Mouse (Mus musculus) megakaryocyte, embryonic 14.5 days (primary cell): Measurements from ENCODE around the gene Lenep. TPM values are rescaled to one million over a fixed set of nuclear protein-coding genes. Genes with fewer than 3 reads are reported as not detected.

Experiments
- H3K27me3 ChIP-seq: replicated peaks from 2 replicates; pipeline ENCODE3; 2012; ENCODE audit warnings: inconsistent platforms
- H3K36me3 ChIP-seq: replicated peaks from 2 replicates; pipeline ENCODE3; 2012; ENCODE audit warnings: low read length, inconsistent platforms, mixed read lengths
- H3K4me1 ChIP-seq: 2 replicates; pipeline ENCODE4 v1.6.1; 2012; ENCODE audit warnings: inconsistent platforms
- H3K4me3 ChIP-seq: replicated peaks from 2 replicates; pipeline ENCODE3; 2012; ENCODE audit warnings: moderate library complexity, mild to moderate bottlenecking, inconsistent platforms
- H3K9me3 ChIP-seq: 2 replicates; pipeline ENCODE4 v1.6.1; 2012; ENCODE audit warnings: inconsistent platforms
- FLI1 ChIP-seq: IDR thresholded peaks from 2 replicates; pipeline ENCODE4 v1.6.1; 2012; ENCODE audit warnings: low read length, inconsistent platforms, mixed read lengths
- GATA1 ChIP-seq: IDR thresholded peaks from 3 replicates; pipeline ENCODE4 v1.6.1; 2012; ENCODE audit warnings: mixed read lengths, low read length, inconsistent platforms, borderline replicate concordance
- polyA plus RNA-seq: library from polyadenylated mRNA; stranded (reverse); fragments of >175 nt; gene quantifications from 2 replicates; pipeline ENCODE4 v1.2.3, GENCODE M21; 2012; ENCODE audit warnings: low replicate concordance; ENCODE audit not compliant: insufficient read depth

Gene Lenep
- polyA plus RNA-seq, 1 experiment = 0.31 TPM

- H3K4me3 ChIP-seq = peak overlapping the region; percentile 46
- no peaks in the 10 kb centered on the region for H3K9me3 ChIP-seq
- H3K27me3 ChIP-seq = peaks cover 5% of the 10 kb centered on the region
- H3K36me3 ChIP-seq = peaks cover 77% of the 10 kb centered on the region
- TF ChIP-seq GATA1 (no peak), FLI1 (no peak)
- H3K4me1 ChIP-seq = peaks cover 91% of the 10 kb centered on the region
These were observed 15.9 kb downstream of the Lenep start for GRCm38 (mm10) chr3:89386438-89387420.

GRCm38 (mm10) chr3:89385451-89385850 lies 17.1 kb downstream of the Lenep start:
- peaks cover 89% of the 10 kb centered on the region for H3K36me3 ChIP-seq
- H3K4me1 ChIP-seq = peaks cover 78% of the 10 kb centered on the region
- H3K4me3 ChIP-seq = peak overlapping the region; percentile 82
- no peaks in the 10 kb centered on the region for H3K9me3 ChIP-seq
- no peak for TF ChIP-seq FLI1
- TF ChIP-seq GATA1 = no peak
- H3K27me3 ChIP-seq = peaks cover 5% of the 10 kb centered on the region

DNA sequence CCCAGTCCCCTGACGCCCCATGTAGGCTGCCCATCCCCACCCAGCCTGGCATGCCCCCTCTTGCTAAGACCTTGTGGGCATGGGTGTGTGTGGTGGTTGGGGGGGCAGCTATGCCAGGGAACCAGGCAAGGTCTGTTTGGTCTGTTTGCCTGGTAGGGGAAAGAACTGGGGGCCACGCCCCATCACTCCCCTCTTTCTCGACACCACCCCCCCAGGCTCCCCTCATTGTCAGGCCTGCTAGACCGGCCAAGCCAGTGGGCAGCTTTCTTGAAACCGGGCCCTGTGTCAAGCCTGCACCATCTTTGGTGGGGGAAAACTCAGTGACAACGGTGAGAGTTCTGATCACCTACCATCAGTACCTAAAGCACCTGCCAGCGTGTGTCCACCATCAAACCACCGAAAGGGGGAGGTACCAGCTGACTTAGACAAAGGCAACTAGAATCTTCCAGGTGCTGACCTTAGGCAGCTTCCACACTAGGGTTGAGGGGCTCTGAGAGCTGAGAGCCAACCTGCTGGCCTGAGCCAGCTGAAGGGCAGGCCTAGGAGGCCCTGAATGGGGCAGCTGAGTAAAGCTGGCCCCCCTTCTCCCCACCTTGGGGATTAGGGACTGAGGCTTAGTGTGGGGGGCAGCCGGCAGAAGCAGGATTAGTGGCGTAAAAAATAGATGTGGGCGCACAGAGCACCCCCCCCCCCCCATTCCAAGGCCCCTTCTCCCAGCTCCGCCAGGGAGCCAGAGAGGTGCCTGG lies 18.1 kb downstream of the Lenep start:
- TF ChIP-seq FLI1 = no peak
- TF ChIP-seq GATA1 = no peak
- Histone ChIP-seq H3K9me3 (no peaks in the 10 kb centered on the region), H3K4me1 (peaks cover 70% of the 10 kb centered on the region), H3K36me3 (peaks cover 90% of the 10 kb centered on the region), H3K4me3 (peak overlapping the region; percentile 28), H3K27me3 (peaks cover 5% of the 10 kb centered on the region)

DNA sequence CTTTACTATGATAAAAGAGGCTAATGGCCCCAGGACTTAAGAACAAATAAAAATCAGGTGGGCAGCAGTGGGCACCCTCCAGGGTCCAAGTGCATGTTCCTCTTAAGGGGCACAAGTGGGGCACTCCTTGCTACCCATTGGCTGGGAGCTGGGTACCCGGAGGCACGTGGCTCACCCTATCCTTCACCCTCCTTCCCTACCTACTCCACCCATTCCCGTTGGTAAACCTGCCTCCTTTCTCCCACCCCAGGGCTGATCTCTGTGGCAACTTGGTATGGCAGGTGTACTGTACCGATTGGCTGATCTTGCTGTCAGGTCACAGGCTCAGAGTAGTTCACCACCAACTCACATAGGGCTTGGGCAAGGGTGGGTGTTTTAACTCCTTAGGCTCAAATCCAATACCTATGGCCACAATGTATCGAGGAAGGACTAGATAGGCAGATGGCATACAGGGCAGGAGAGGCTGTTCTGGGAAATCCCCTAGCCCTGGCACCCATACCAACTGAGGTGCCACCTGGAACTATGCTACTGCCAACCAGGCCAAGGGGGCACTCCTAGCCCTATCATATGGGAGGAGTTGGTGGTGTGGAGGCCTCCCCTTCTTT lies 18.8 kb downstream of the Lenep start:
- Histone ChIP-seq H3K9me3 (no peaks in the 10 kb centered on the region), H3K36me3 (peaks cover 94% of the 10 kb centered on the region), H3K27me3 (peaks cover 8% of the 10 kb centered on the region), H3K4me1 (peaks cover 67% of the 10 kb centered on the region), H3K4me3 (no peak overlapping the region)
- TF ChIP-seq FLI1 (no peak), GATA1 (no peak)

DNA sequence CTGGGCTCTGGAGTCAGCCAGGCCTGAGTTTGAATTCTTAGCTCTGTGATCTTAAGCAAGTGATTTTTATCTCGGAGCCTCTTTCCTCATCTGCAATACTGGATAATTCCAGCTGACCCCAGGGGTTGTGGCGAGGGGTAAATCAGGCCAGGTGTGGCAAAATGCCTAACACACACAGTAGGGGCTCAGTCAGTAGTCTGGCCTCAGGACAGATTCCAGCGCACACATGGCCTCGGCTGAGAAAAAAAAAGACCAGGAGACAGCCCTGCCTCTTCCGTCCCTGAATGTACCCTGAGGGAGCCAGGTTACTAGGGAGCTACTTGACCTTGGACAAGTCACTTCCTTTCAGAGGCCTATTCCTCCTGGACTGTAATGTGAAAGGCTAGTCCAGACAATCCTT lies 19.6 kb downstream of the Lenep start:
- Histone ChIP-seq H3K9me3 (no peaks in the 10 kb centered on the region), H3K36me3 (peaks cover 94% of the 10 kb centered on the region), H3K27me3 (peaks cover 8% of the 10 kb centered on the region), H3K4me3 (no peak overlapping the region), H3K4me1 (peaks cover 65% of the 10 kb centered on the region)
- TF ChIP-seq GATA1 (no peak), FLI1 (no peak)

GRCm38 (mm10) chr3:89382033-89382882 lies 20.3 kb downstream of the Lenep start:
- H3K9me3 ChIP-seq = no peaks in the 10 kb centered on the region
- peaks cover 93% of the 10 kb centered on the region for H3K36me3 ChIP-seq
- H3K4me3 ChIP-seq = no peak overlapping the region
- peaks cover 58% of the 10 kb centered on the region for H3K4me1 ChIP-seq
- peaks cover 8% of the 10 kb centered on the region for H3K27me3 ChIP-seq
- TF ChIP-seq GATA1 = no peak
- no peak for TF ChIP-seq FLI1

- Histone ChIP-seq H3K9me3 (no peaks in the 10 kb centered on the region), H3K4me3 (no peak overlapping the region), H3K4me1 (peaks cover 48% of the 10 kb centered on the region), H3K27me3 (peaks cover 10% of the 10 kb centered on the region), H3K36me3 (peaks cover 94% of the 10 kb centered on the region)
- no peak for TF ChIP-seq GATA1
- TF ChIP-seq FLI1 = no peak
These were observed 21.4 kb downstream of the Lenep start for GRCm38 (mm10) chr3:89381233-89381632.

GRCm38 (mm10) chr3:89380711-89381110 lies 21.9 kb downstream of the Lenep start:
- no peak for TF ChIP-seq GATA1
- TF ChIP-seq FLI1 = no peak
- Histone ChIP-seq H3K9me3 (no peaks in the 10 kb centered on the region), H3K27me3 (peaks cover 11% of the 10 kb centered on the region), H3K4me3 (no peak overlapping the region), H3K4me1 (peaks cover 43% of the 10 kb centered on the region), H3K36me3 (peaks cover 92% of the 10 kb centered on the region)

DNA sequence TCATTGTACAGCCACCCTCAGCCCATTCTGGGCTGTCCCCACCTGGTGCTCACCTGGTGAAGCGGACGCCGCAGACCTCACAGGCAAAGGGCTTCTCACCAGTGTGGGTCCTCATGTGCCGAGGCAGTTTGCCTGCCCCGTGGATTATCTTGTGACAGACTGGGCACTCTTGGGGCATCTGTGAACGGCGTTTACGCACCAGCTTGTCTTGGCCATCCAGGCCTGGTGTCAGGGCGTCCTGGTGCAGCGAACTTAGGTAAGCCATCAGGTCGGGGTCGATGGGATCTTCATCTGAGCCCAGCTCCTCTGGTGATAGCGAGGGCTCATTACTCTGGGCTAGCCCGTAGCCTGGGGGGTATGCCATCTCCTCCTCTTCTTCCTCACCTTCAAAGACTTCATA lies 22.3 kb downstream of the Lenep start:
- H3K9me3 ChIP-seq = no peaks in the 10 kb centered on the region
- peaks cover 38% of the 10 kb centered on the region for H3K4me1 ChIP-seq
- TF ChIP-seq FLI1 (no peak), GATA1 (no peak)
- H3K27me3 ChIP-seq = peaks cover 14% of the 10 kb centered on the region
- no peak overlapping the region for H3K4me3 ChIP-seq
- H3K36me3 ChIP-seq = peaks cover 87% of the 10 kb centered on the region
